ENCODE assay signal across 9 mouse cellular contexts in genomic region chr5:22164060-22164934, GRCm38 (mm10).
DNase-seq lines count a peak whose midpoint lies in the region; ATAC-seq lines count a peak whose summit lies in the region.
"Had no signal": no experiment of that assay in that cellular context is flagged by ENCODE, and none has a peak within 500 bp of the region (broad histone marks: within the 10 kb centered on the region; RNA-seq: fewer than 3 reads in every experiment).

No protein-coding gene starts in this region.

- no peak overlapping the region for H3K4me2 ChIP-seq in embryonic facial prominence, embryonic 12.5 days (replicated peaks)
- H3K4me2 ChIP-seq in hindbrain, embryonic 15.5 days: no peak overlapping the region
- H3K4me2 ChIP-seq in neural tube, embryonic 13.5 days: no peak overlapping the region
- H3K4me2 ChIP-seq in intestine, embryonic 16.5 days (ENCODE audit: low read depth, low read length): no peak overlapping the region

- H3K27me3 ChIP-seq in embryonic facial prominence, embryonic 12.5 days: no peaks in the 10 kb centered on the region
- no peaks in the 10 kb centered on the region for H3K27me3 ChIP-seq in hindbrain, embryonic 15.5 days
- no peaks in the 10 kb centered on the region for H3K27me3 ChIP-seq in neural tube, embryonic 13.5 days
- no peaks in the 10 kb centered on the region for H3K27me3 ChIP-seq in intestine, embryonic 16.5 days (replicated peaks; ENCODE audit: control insufficient read depth, insufficient read depth, low read length)

- H3K4me3 ChIP-seq in embryonic facial prominence, embryonic 12.5 days: no peak overlapping the region
- no peak overlapping the region for H3K4me3 ChIP-seq in hindbrain, embryonic 15.5 days
- H3K4me3 ChIP-seq in neural tube, embryonic 13.5 days: no peak overlapping the region
- H3K4me3 ChIP-seq in intestine, embryonic 16.5 days (ENCODE audit: low read length): no peak overlapping the region

- ATAC-seq in embryonic facial prominence, embryonic 12.5 days (ENCODE audit: insufficient number of reproducible peaks, insufficient read depth, low FRiP score, low TSS enrichment): 0 out of 2 replicates have a peak, but pooled peaks have one; percentile 28
- peak; percentile 76; the same call in 1 of the 2 replicates for ATAC-seq in hindbrain, embryonic 15.5 days (ENCODE audit: low FRiP score, low read depth)
- ATAC-seq in neural tube, embryonic 13.5 days (ENCODE audit: low read depth): peak; percentile 67
- ATAC-seq in CD4-positive, CD25-positive, alpha-beta regulatory T cell, adult 4 months: no peak
- ATAC-seq in intestine, embryonic 16.5 days: no peak

- peak; percentile 46 for DNase-seq in left cerebral cortex, postnatal 4 days
- DNase-seq in left cerebral cortex, adult 11 months (ENCODE audit: low spot score): no peak
- no peak for DNase-seq in testis, postnatal 14 days (ENCODE audit: low spot score)
- DNase-seq: kidney, adult 9 months had no signal

- H3K36me3 ChIP-seq in embryonic facial prominence, embryonic 12.5 days: no peaks in the 10 kb centered on the region
- no peaks in the 10 kb centered on the region for H3K36me3 ChIP-seq in hindbrain, embryonic 15.5 days
- H3K36me3 ChIP-seq in neural tube, embryonic 13.5 days: no peaks in the 10 kb centered on the region
- no peaks in the 10 kb centered on the region for H3K36me3 ChIP-seq in intestine, embryonic 16.5 days (ENCODE audit: control insufficient read depth, insufficient read depth, low read length)

- H3K4me1 ChIP-seq in embryonic facial prominence, embryonic 12.5 days: peaks cover 5% of the 10 kb centered on the region; the same call in 1 of the 2 replicates
- peaks cover 7% of the 10 kb centered on the region; the same call in 1 of the 2 replicates for H3K4me1 ChIP-seq in hindbrain, embryonic 15.5 days (replicated peaks)
- H3K4me1 ChIP-seq in neural tube, embryonic 13.5 days (replicated peaks): peaks cover 27% of the 10 kb centered on the region
- H3K4me1 ChIP-seq in intestine, embryonic 16.5 days (ENCODE audit: control insufficient read depth, insufficient read depth, low read length): no peaks in the 10 kb centered on the region

- H3K27ac ChIP-seq in embryonic facial prominence, embryonic 12.5 days: no peak overlapping the region
- no peak overlapping the region; the same call in 1 of the 2 replicates for H3K27ac ChIP-seq in hindbrain, embryonic 15.5 days (replicated peaks)
- H3K27ac ChIP-seq in neural tube, embryonic 13.5 days (replicated peaks): peak overlapping the region; percentile 71
- H3K27ac ChIP-seq in intestine, embryonic 16.5 days (ENCODE audit: low read length): no peak overlapping the region

- H3K9ac ChIP-seq in embryonic facial prominence, embryonic 12.5 days: no peak overlapping the region
- no peak overlapping the region for H3K9ac ChIP-seq in hindbrain, embryonic 15.5 days
- H3K9ac ChIP-seq in neural tube, embryonic 13.5 days: no peak overlapping the region
- no peak overlapping the region for H3K9ac ChIP-seq in intestine, embryonic 16.5 days (ENCODE audit: low read depth, low read length)

- WGBS in embryonic facial prominence, embryonic 12.5 days: 62% methylated on average over 10 of the region's 10 CpGs
- WGBS in hindbrain, embryonic 15.5 days: 51% methylated on average over 10 of the region's 10 CpGs
- WGBS in neural tube, embryonic 13.5 days: 41% methylated on average over 10 of the region's 10 CpGs
- WGBS in intestine, embryonic 16.5 days: 60% methylated on average over 10 of the region's 10 CpGs

- H3K9me3 ChIP-seq in embryonic facial prominence, embryonic 12.5 days: no peaks in the 10 kb centered on the region
- no peaks in the 10 kb centered on the region for H3K9me3 ChIP-seq in hindbrain, embryonic 15.5 days
- H3K9me3 ChIP-seq in neural tube, embryonic 13.5 days: no peaks in the 10 kb centered on the region
- no peaks in the 10 kb centered on the region for H3K9me3 ChIP-seq in intestine, embryonic 16.5 days (ENCODE audit: control insufficient read depth, low read length)

- intact Hi-C loops in left cerebral cortex, postnatal 4 days (cut with DNase I): no loop called here

Comparison
In these comparisons a context has a peak if more than half of its experiments do, and no peak if none do; other contexts are left out.
1. ATAC-seq: peak in embryonic facial prominence, embryonic 12.5 days (single experiment), hindbrain, embryonic 15.5 days (single experiment) and neural tube, embryonic 13.5 days (single experiment); none in CD4-positive, CD25-positive, alpha-beta regulatory T cell, adult 4 months (single experiment) and intestine, embryonic 16.5 days (single experiment).